Mouse (Mus musculus): ENCODE results near the gene Exoc3l2.
"Not testable (repeated sequence)": the region's sequence is repeated elsewhere in the genome, so short reads cannot be mapped to it uniquely, and the experiment has no call there.

Gene Exoc3l2

GRCm38 (mm10) chr7:19494751-19495474 lies 31.8 kb downstream of the Exoc3l2 start:
- no peak for DNase-seq

DNA sequence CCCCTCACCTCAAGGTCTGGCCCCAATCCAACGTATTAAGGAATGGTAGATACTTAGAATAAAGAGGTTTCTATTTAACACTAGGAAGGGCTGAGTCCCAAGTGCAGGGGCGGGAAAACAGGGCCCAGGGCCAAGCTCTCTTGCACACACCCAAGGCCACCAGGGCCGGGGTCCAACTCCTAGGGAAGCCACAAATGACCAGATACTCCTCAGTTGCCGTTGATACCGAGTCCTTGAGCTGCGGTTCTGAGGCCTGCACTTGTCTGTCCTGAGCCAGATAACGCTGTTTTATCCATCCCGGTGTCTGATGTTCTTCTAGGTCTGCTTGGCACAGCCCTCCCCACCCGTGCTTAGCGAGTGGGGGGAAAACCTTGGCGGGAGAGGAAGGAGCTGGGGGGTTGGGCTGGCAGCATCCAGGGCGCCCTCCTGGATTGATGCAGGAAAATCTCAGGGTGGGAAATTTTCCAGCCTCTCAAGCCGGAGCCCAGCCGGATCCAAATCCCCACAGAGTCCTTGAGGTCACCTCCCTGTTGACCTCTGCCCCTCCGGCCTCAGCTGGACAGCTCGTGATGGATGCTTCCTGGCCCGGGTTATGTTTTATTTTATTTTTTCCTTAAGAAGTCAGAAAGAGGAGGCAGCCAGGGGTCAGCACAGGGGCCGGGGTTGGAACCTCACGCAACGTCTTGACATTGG lies 32.5 kb downstream of the Exoc3l2 start:
- no peak for DNase-seq

DNA sequence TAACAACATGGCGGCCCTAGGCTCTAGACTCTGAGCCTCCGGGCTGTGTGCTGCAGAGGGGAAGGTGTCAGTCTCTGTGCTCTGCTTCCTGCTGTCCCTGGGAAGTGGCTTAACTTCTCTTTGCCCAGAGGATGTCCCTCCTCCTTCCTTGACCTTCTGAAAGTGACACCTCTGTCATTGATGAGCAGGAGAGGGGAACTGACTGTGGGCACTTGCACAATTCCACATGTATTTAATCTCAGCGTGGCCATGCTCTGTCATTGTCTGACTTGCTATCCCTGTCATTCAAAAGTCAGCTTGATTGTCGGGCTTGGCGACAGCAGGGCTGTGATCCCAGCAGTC lies 33.1 kb downstream of the Exoc3l2 start:
- no peak for DNase-seq

DNA sequence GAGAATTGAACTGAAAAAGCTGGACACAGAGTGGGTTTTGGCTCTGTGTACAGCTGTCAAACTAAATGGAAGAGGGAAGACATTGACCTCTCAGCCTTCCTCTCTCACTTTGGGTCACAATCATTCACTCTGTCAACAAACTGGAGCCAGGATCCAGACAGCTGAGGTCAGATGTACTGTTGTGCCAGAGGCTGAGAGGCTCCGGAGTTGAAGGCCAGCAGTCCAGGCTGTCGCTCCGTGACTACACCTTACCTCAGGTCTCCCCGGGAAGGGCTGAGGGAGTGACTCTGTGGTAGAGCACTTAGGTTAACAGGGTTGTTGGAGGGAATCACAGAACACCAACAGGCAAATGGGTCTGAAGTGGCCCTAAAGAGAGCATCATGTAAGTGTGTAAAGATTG lies 35.2 kb downstream of the Exoc3l2 start:
- no peak for DNase-seq

DNA sequence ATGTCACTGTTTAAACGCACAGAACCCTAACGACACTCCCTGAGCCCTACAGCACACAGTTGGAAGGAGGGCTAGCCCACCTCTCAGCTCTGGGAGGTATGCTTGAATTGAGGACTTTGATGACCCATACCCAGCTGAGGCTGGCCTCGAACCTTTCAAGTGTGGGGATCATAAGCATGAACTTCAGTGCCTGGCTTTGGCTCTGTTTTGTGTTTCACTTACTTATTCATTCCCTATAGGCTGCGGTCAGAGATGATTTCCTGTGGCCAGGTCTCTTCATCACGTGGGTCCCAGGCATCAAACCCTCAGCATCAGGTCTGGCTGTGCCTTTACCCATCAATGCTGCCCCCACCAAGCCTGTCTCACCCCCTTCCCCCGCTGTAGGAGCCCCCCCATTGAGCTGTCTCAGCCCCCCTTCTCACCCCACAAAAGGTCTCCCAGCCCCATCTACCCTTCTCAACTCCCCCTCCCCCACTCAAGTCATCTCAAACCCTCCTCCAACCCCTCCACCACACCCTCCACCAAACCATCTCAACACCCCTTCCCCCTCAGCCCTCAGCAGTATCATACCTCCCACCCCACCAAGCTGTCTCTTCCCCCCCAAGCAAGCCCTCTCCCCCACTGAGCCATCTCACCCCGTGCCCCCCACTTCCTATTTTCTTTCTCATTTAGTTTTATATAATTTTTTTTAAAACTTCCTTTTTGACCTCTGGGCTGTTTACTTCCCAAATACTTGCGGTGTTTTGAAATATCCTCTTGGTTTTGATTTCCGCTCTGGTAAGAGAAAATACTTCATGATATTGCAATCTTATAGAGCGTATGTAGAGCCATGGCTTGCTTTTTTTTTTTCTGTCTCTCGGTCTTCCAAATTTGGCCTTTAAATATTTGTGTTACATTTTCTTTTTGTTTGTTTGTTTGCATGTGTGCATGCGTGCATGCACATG lies 37.6 kb downstream of the Exoc3l2 start:
- no peak for DNase-seq

GRCm38 (mm10) chr7:19501658-19502057 lies 38.5 kb downstream of the Exoc3l2 start:
- no peak for DNase-seq

DNA sequence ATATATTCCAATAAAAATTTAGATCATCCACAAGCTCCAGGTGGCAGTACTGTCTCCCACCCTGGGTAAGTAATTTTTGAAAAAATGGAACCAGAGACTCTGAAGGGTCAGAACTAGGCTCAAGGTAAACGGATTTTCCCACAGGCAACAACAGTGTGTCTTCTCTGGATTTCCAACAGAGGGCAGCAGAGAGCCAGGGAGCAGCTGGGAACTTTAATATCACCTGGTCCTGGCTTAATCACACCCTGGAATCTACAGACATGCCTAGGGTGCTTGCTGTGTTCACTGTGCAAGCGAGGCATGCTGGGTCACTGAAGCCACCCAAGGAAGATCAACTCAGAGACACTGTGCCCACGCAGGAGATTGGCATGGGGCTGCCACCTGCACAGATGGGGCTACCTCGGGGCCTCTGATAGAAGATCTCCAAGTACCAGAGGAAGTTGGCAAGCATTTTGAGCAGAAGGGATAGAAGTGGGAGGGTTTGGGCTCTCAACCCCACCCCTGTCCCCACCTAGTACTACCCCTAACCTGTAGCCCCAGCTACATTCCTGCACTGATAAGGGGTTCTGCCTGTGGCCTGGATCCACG lies 40.4 kb downstream of the Exoc3l2 start:
- no peak for DNase-seq

GRCm38 (mm10) chr7:19506326-19506725 lies 43.2 kb downstream of the Exoc3l2 start:
- DNase-seq = no peak

- no peak for DNase-seq
Measured at GRCm38 (mm10) chr7:19506969-19507611, 44.0 kb downstream of the Exoc3l2 start.

GRCm38 (mm10) chr7:19507612-19507981 lies 44.5 kb downstream of the Exoc3l2 start:
- DNase-seq = no peak

GRCm38 (mm10) chr7:19508150-19508923 lies 45.2 kb downstream of the Exoc3l2 start, which contains the start of the genes Bloc1s3 and Trappc6a:
TSS of gene Bloc1s3 (minus strand) at chr7:19508367.
TSS of gene Trappc6a (plus strand) at chr7:19508395.
- peak; percentile 94 for DNase-seq

GRCm38 (mm10) chr7:19508924-19509568 lies 45.9 kb downstream of the Exoc3l2 start:
- DNase-seq = no peak

DNA sequence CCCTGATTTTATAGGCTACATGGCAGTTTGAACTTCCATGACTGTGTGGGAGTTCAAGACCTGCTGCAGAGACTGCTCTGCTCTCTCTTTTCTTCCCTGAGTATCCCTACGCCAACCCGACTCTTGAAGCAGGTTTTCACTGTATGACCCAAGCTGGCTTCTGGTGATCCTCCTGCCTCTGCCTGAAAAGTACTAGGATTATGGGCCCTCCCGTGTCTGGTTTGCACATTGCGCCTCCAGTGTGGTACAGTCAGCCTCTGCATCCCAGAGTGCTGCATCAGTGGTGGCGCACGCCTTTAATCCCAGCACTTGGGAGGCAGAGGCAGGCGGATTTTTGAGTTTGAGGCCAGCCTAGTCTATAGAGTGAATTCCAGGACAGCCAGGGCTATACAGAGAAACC lies 46.7 kb downstream of the Exoc3l2 start:
- no peak for DNase-seq

DNA sequence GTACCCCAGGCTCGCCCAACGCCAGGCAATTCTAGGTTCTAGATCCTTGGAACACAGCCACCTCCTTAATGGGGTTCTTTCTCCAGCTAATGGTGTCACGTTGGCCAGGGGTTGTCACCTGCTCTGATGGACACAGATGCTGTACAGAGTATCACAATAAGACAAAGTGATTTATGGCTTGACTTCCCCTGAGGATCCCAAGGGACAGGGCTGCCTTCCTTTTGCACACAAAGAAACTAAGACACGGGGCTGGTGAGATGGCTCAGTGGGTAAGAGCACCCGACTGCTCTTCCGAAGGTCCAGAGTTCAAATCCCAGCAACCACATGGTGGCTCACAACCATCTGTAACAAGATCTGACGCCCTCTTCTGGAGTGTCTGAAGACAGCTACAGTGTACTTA lies 48.8 kb downstream of the Exoc3l2 start:
- not testable (repeated sequence) for DNase-seq

DNA sequence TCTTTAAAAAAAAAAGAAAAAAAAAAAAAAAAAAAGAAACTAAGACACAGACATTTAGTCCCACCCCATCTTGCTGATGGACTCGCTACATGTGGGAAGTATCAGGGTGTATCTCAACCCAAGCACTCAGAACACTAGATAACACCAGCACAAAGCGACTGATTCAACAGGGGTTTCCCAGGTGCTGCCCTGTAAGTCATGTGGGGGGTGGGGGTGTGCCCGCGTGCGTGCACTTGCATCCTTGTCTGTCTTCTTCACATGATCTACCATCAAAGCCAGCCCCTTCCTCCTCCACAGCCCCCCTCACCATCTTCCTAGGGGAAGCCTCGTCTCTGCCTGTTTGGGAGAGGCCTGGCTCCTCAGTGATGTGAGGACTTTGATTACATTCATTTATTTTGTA lies 49.2 kb downstream of the Exoc3l2 start:
- DNase-seq = no peak

DNA sequence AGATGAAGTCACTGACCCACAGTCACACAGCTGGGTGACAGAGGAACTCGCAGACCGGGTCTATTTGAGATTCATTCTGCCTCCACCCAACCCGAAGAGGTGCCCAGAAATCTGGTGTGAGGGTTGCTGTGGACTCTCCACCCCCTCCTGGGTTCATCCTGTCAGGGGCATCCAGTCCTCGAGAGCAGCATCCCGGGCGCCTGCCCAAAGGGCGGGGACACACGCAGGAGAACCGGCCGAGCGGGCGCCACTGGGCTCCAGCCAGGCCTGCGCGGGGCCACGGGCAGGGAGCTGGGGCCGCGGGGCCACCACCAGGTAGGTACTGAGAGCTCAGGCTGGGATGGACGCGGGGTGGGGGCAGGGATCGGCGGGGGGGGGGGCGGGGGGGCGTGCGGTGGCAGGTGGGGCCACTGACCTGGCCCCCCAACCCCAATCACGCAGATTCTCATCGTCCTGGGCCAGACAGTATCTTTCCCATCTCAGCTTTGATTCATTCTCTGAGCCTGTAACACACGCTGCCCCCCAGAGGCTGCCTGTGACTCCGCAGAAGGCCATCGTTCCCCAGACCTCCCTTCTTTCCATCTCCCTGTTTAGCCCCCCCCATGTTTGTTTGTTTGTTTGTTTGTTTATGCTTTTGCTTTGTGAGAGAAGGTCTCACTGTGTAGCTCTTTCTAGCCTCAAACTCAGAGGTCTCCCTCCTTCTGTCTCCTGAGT lies 54.7 kb downstream of the Exoc3l2 start, which contains the start of gene Nkpd1:
Nkpd1 (plus strand) TSS at position 187 of the 714 bp plus-strand sequence.
- DNase-seq = no peak

DNA sequence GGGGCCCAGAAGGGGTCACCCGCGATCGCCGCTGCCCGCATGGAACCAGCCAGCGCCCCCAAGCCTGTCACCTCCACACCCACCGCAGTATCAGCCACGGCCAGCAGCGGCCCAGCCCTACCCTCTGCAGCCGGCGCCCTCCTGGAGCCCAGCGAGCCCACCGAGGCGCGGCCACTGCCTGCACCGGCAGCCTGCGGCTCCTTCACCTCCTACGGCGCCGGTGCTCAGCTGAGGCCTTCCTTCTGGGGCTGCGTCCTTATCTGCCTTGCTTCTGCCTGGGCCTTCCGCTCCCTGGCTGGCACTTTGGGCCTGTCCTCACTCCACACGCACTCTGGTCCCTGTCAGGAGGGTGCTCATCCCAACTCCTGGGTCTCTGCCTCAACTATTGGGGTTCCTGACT lies 56.9 kb downstream of the Exoc3l2 start:
- no peak for DNase-seq

DNA sequence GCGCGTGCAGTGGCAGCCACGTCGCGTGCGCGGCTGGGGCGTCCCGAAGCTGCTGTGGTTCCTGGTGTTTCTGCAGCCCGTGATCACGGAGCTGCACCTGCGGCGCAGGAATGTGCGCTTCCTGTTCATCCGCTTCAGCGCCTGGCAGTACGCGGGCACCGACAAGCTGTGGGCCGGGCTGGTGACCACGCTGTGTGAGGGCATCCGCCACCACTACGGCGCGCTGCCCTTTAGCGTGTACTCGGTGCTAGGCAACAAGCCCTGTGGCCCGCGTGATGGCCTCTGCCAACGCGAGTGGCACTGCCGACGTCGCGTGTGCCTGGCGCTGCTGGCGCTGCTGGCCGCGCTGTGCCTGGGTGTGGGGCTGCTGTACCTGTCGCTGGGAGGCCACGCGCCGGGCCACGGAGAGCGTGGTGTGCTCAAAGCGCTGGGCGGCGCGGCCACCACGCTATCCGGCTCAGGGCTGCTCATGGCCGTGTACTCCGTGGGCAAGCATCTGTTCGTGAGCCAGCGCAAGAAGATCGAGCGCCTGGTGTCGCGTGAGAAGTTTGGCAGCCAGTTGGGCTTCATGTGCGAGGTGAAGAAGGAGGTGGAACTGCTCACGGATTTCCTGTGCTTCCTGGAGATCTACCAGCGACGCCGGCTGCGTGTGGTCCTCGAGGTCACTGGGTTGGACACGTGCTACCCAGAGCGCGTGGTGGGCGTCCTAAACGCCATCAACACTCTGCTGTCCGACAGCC lies 60.1 kb downstream of the Exoc3l2 start:
- no peak for DNase-seq

DNA sequence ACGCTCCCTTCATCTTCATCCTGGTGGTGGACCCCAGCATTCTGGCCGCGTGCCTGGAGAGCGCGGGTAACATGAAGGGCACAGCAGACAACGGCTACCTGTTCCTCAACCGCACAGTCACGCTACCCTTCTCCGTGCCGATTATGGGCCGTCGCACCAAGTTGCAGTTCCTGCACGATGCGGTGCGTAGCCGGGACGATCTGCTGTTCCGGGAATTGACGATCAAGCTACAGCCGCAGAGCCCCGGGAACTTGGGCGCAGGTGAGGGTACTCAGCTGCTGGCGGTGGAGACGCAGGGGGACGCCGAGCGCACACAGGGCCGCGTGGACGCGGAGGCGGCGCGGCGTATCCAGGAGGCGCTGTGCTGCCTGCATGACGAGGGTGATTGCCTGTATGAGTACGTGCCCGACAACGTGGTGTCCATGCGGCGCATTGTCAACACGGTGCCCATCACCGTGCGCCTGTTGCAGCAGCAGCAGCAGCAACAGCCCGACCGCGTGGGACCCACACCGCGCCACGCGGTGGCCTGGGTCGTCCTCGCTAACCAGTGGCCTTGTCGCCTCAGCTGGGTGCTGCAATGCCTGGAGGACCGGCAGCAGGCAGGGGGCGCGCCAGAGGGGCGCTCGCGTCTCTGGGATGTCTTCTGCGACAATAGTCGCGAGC lies 60.8 kb downstream of the Exoc3l2 start:
- peak; percentile 58 for DNase-seq

Data from layer of hippocampus, adult 9-11 months (tissue).